Mouse (Mus musculus): ENCODE results near the gene Cdr2l. TPM values are rescaled to one million over a fixed set of nuclear protein-coding genes. Genes with fewer than 3 reads are reported as not detected.

Gene Cdr2l
- polyA plus RNA-seq, 1 experiment, result 21.5 TPM

DNA sequence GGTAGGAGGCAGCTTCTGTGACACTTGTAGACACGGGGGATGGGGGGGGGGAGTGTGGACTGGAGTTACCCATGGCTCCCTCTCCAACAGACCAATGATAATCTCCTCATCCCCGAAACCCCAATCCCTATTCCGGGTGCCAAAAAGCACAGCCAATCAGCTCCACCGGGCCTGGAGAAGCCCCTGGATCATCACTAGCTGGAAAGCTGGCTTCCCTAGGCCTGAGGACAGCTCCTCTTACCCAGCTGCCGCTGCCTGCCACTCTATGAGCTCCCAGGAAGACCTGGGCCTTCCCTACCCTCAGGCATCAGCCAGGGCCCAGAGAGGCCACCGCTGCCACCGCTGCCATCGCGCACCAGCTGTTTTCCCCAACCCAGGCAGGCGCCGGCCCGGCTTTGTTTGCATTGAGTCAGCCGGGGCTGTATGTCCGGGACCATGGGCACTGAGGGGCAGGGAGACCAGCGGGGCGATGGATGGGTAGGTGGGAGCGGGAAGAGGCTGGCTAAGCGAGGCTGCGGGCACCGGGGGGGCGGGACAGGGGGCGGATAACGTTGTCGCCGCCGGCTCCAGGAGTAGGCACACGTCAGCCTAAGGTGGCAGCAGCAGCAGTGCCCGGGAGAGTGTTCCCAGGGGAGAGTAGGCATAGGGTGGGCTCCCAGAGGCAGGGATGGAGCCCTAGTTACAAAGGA, 14.9 kb upstream of the Cdr2l start:
- Histone ChIP-seq H3K27ac (ENCODE audit: insufficient read depth, low read length) (peak overlapping the region; percentile 76; the same call in 1 of the 2 replicates), H3K4me3 (ENCODE audit: insufficient read depth, low read length) (peak overlapping the region; percentile 89), H3K4me1 (ENCODE audit: control insufficient read depth, insufficient read depth, low read length) (no peaks in the 10 kb centered on the region)
- TF ChIP-seq POLR2A (IDR thresholded peaks at IDR 0.05; ENCODE audit: extremely low read depth, insufficient read depth, low read length) (peak; percentile 63; the same call in 1 of the 2 replicates), CTCF (IDR thresholded peaks at IDR 0.05; ENCODE audit: extremely low read depth, insufficient read depth, low read length) (no peak)

DNA sequence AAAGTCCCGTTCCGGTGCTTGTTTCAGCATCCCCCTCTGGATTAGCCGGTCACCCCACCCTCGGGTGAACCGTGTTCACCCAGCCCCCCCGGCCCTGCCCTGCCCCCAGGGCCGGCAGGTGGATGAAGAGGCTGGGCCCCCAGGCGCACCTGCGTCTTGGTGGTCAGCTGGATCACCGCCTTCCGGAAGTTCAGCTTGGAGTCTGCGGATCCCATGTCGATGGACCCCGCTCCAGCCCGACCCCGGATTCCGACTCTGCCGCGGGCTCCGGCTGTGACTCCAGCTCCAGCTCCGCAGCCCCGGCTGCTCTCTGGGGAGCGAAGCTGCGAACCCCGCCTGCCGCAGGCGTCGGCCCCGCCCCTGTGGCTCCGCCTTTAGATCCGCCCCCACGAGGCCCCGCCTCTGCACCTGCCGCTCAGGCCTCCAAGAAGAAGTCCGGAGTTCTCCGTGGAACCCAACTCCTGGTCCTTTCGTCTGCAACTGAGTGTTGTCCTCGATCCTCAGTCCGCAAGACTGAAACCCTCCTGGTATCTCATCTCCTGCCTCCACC, 14.2 kb upstream of the Cdr2l start, which contains the start of gene Hid1:
Gene Hid1 (minus strand): TSS at position 362 of the 550 bp plus-strand sequence.
- peak; percentile 81 for TF ChIP-seq POLR2A (IDR thresholded peaks at IDR 0.05; ENCODE audit: extremely low read depth, insufficient read depth, low read length)
- TF ChIP-seq CTCF (IDR thresholded peaks at IDR 0.05; ENCODE audit: extremely low read depth, insufficient read depth, low read length), result no peak
- Histone ChIP-seq H3K4me3 (ENCODE audit: insufficient read depth, low read length) (peak within 1 kb of the TSS; percentile 89), H3K27ac (ENCODE audit: insufficient read depth, low read length) (peak within 1 kb of the TSS; percentile 76; the same call in 1 of the 2 replicates), H3K4me1 (ENCODE audit: control insufficient read depth, insufficient read depth, low read length) (no peaks in the 10 kb centered on the region)

- TF ChIP-seq POLR2A (IDR thresholded peaks at IDR 0.05; ENCODE audit: extremely low read depth, insufficient read depth, low read length), result no peak
These were observed 11.3 kb upstream of the Cdr2l start for GRCm38 (mm10) chr11:115370368-115370767.

GRCm38 (mm10) chr11:115371354-115371753, 10.4 kb upstream of the Cdr2l start:
- H3K4me1 ChIP-seq (ENCODE audit: control insufficient read depth, insufficient read depth, low read length), result peaks cover 8% of the 10 kb centered on the region
- no peak overlapping the region for H3K27ac ChIP-seq (ENCODE audit: insufficient read depth, low read length)
- no peak overlapping the region for H3K4me3 ChIP-seq (ENCODE audit: insufficient read depth, low read length)
- TF ChIP-seq POLR2A (IDR thresholded peaks at IDR 0.05; ENCODE audit: extremely low read depth, insufficient read depth, low read length) (no peak), CTCF (IDR thresholded peaks at IDR 0.05; ENCODE audit: extremely low read depth, insufficient read depth, low read length) (no peak)

More at GRCm38 (mm10) chr11:115370368-115370767, 11.3 kb upstream of the Cdr2l start:
- H3K4me1 ChIP-seq (ENCODE audit: control insufficient read depth, insufficient read depth, low read length), result peaks cover 8% of the 10 kb centered on the region
- no peak overlapping the region for H3K27ac ChIP-seq (ENCODE audit: insufficient read depth, low read length)
- H3K4me3 ChIP-seq (ENCODE audit: insufficient read depth, low read length), result no peak overlapping the region

GRCm38 (mm10) chr11:115372015-115372414, 9.7 kb upstream of the Cdr2l start:
- Histone ChIP-seq H3K4me1 (ENCODE audit: control insufficient read depth, insufficient read depth, low read length) (peaks cover 8% of the 10 kb centered on the region), H3K27ac (ENCODE audit: insufficient read depth, low read length) (no peak overlapping the region), H3K4me3 (ENCODE audit: insufficient read depth, low read length) (no peak overlapping the region)
- TF ChIP-seq CTCF (IDR thresholded peaks at IDR 0.05; ENCODE audit: extremely low read depth, insufficient read depth, low read length), result no peak
- no peak for TF ChIP-seq POLR2A (IDR thresholded peaks at IDR 0.05; ENCODE audit: extremely low read depth, insufficient read depth, low read length)

- TF ChIP-seq POLR2A (IDR thresholded peaks at IDR 0.05; ENCODE audit: extremely low read depth, insufficient read depth, low read length) (no peak), CTCF (IDR thresholded peaks at IDR 0.05; ENCODE audit: extremely low read depth, insufficient read depth, low read length) (no peak)
- H3K4me1 ChIP-seq (ENCODE audit: control insufficient read depth, insufficient read depth, low read length), result peaks cover 8% of the 10 kb centered on the region
- H3K27ac ChIP-seq (ENCODE audit: insufficient read depth, low read length), result no peak overlapping the region
- no peak overlapping the region for H3K4me3 ChIP-seq (ENCODE audit: insufficient read depth, low read length)
These were observed 9.0 kb upstream of the Cdr2l start for GRCm38 (mm10) chr11:115372737-115373136.

DNA sequence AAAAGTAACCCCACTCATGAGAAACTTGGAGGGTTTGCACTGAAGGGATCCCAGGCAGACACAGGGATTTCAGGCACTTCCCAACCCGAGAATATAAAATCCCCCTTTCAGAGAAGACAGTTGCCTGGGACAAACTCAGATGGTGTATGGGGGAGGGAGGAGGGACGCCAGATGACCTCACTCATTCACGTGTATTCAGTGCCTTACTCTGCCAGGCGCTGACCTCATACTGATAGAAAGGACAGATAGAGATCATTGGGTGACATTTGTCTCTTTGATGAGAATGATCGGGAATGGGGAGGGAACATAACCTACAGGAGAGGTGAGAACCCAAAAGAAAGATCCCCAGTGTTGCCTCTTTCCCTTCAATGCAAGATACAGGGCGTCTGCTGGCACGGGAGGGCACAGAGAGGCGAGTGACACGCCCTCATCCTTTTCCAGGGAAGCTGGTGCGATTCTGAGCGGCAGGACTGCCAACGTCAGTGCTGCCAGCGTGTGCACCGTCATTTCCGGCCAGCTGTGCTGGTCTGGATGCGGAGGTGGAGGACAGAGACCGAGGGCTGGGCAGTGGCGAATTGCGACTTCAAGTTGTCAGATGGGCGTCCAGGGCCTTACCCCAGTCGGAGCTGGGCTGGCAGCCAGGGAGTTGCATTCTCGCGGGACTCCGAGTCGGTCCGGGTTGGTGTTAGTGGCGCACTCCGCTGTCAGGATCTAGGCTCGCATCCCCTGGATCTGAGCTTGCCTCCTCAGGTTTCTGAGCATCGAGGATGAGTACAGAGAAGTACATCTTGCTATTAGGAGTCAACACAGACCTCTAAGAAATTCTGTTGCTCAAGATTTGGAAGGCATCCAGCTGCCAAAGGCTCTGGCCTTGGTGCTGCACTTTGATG, 7.7 kb upstream of the Cdr2l start:
- TF ChIP-seq POLR2A (IDR thresholded peaks at IDR 0.05; ENCODE audit: extremely low read depth, insufficient read depth, low read length), result peak; percentile 72
- no peak for TF ChIP-seq CTCF (IDR thresholded peaks at IDR 0.05; ENCODE audit: extremely low read depth, insufficient read depth, low read length)
- peaks cover 8% of the 10 kb centered on the region for H3K4me1 ChIP-seq (ENCODE audit: control insufficient read depth, insufficient read depth, low read length)
- H3K27ac ChIP-seq (ENCODE audit: insufficient read depth, low read length), result peak overlapping the region; percentile 32

GRCm38 (mm10) chr11:115374695-115375425, 6.9 kb upstream of the Cdr2l start:
- Histone ChIP-seq H3K4me1 (ENCODE audit: control insufficient read depth, insufficient read depth, low read length) (peaks cover 8% of the 10 kb centered on the region), H3K27ac (ENCODE audit: insufficient read depth, low read length) (peak overlapping the region; percentile 32), H3K4me3 (ENCODE audit: insufficient read depth, low read length) (peak overlapping the region; percentile 31)
- TF ChIP-seq CTCF (IDR thresholded peaks at IDR 0.05; ENCODE audit: extremely low read depth, insufficient read depth, low read length), result no peak
- no peak for TF ChIP-seq POLR2A (IDR thresholded peaks at IDR 0.05; ENCODE audit: extremely low read depth, insufficient read depth, low read length)

More for the DNA sequence above, 7.7 kb upstream of the Cdr2l start:
- peak overlapping the region; percentile 31 for H3K4me3 ChIP-seq (ENCODE audit: insufficient read depth, low read length)

GRCm38 (mm10) chr11:115376722-115377121, 5.0 kb upstream of the Cdr2l start:
- TF ChIP-seq POLR2A (IDR thresholded peaks at IDR 0.05; ENCODE audit: extremely low read depth, insufficient read depth, low read length) (no peak), CTCF (IDR thresholded peaks at IDR 0.05; ENCODE audit: extremely low read depth, insufficient read depth, low read length) (no peak)
- H3K4me3 ChIP-seq (ENCODE audit: insufficient read depth, low read length), result no peak overlapping the region
- peaks cover 8% of the 10 kb centered on the region for H3K4me1 ChIP-seq (ENCODE audit: control insufficient read depth, insufficient read depth, low read length)
- no peak overlapping the region for H3K27ac ChIP-seq (ENCODE audit: insufficient read depth, low read length)

All from cortical plate, adult 2 months (tissue).